Comparison of ENCODE assay signal across 12 mouse cellular contexts in the genomic region with DNA sequence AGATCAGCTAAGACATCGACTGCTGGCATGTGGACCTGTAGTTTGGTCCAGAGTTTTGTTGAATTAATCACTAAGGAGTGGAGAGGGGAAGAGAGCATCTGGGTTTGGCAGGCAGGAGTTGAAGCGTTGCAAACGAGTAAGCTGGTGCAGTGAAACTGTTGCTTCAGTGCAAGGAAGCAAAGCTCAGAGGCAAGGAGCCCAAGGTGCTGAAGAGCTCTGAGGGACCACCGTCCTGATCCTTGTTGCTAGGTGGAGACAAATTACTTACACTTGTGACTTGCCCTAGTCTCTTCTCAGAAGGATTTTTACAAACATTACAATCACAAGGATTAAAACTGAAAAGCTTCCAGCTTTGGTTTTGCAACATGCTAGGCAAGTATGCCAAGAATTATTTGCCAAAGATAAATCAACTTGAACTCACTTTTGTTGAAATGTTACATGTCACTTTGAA. TPM values are rescaled to one million over a fixed set of nuclear protein-coding genes. Genes with fewer than 3 reads are reported as not detected.
A peak's percentile ranks its signal among the peaks of the same experiment; 100 is the strongest.
DNase-seq lines count a peak whose midpoint lies in the region; ATAC-seq and TF ChIP-seq lines count a peak whose summit lies in the region.
"Had no signal": no experiment of that assay in that cellular context is flagged by ENCODE, and none has a peak within 500 bp of the region (broad histone marks: within the 10 kb centered on the region; RNA-seq: fewer than 3 reads in every experiment).

No protein-coding gene starts in this region.

- WGBS in forebrain, embryonic 16.5 days: 49% methylated on average over 4 of the region's 4 CpGs
- 60% methylated on average over 4 of the region's 4 CpGs for WGBS in forebrain, embryonic 13.5 days
- WGBS in midbrain, postnatal 0 days: 66% methylated on average over 4 of the region's 4 CpGs
- WGBS in midbrain, embryonic 13.5 days: 75% methylated on average over 4 of the region's 4 CpGs
- 20% methylated on average over 4 of the region's 4 CpGs for WGBS in stomach, postnatal 0 days
- WGBS in intestine, postnatal 0 days: 43% methylated on average over 4 of the region's 4 CpGs

- H3K4me1 ChIP-seq in forebrain, embryonic 16.5 days (replicated peaks; ENCODE audit: control insufficient read depth, insufficient read depth, low read length): no peaks in the 10 kb centered on the region; the same call in 1 of the 2 replicates
- 0 out of 2 replicates have a peak, but pooled peaks cover 3% of the 10 kb centered on the region for H3K4me1 ChIP-seq in forebrain, embryonic 13.5 days
- no peaks in the 10 kb centered on the region for H3K4me1 ChIP-seq in midbrain, postnatal 0 days (ENCODE audit: insufficient read depth, low read length)
- no peaks in the 10 kb centered on the region for H3K4me1 ChIP-seq in midbrain, embryonic 13.5 days (replicated peaks)
- H3K4me1 ChIP-seq in stomach, postnatal 0 days (replicated peaks; ENCODE audit: control insufficient read depth, insufficient read depth): no peaks in the 10 kb centered on the region
- no peaks in the 10 kb centered on the region for H3K4me1 ChIP-seq in intestine, postnatal 0 days (replicated peaks; ENCODE audit: control insufficient read depth, insufficient read depth, low read length)
- H3K4me1 ChIP-seq: embryonic facial prominence, embryonic 13.5 days had no signal

- H3K9ac ChIP-seq in forebrain, embryonic 16.5 days (replicated peaks; ENCODE audit: low read depth, low read length): no peak overlapping the region
- no peak overlapping the region for H3K9ac ChIP-seq in forebrain, embryonic 13.5 days
- H3K9ac ChIP-seq in midbrain, postnatal 0 days (replicated peaks; ENCODE audit: low read length, poor library complexity, severe bottlenecking): no peak overlapping the region
- no peak overlapping the region for H3K9ac ChIP-seq in midbrain, embryonic 13.5 days (replicated peaks)
- no peak overlapping the region for H3K9ac ChIP-seq in stomach, postnatal 0 days (ENCODE audit: low read length)
- H3K9ac ChIP-seq in intestine, postnatal 0 days (ENCODE audit: low read depth, low read length): no peak overlapping the region
- H3K9ac ChIP-seq: embryonic facial prominence, embryonic 13.5 days; liver, postnatal 0 days had no signal

- no peak overlapping the region for H3K4me3 ChIP-seq in forebrain, embryonic 16.5 days (replicated peaks; ENCODE audit: low read length)
- no peak overlapping the region for H3K4me3 ChIP-seq in forebrain, embryonic 13.5 days
- H3K4me3 ChIP-seq in midbrain, postnatal 0 days (ENCODE audit: low read depth, low read length): no peak overlapping the region
- H3K4me3 ChIP-seq in midbrain, embryonic 13.5 days (replicated peaks): no peak overlapping the region
- H3K4me3 ChIP-seq in stomach, postnatal 0 days (ENCODE audit: low read depth, low read length): no peak overlapping the region
- no peak overlapping the region for H3K4me3 ChIP-seq in intestine, postnatal 0 days (ENCODE audit: low read depth, low read length)
- H3K4me3 ChIP-seq: embryonic facial prominence, embryonic 13.5 days had no signal

- H3K36me3 ChIP-seq in forebrain, embryonic 16.5 days (ENCODE audit: control insufficient read depth, insufficient read depth): no peaks in the 10 kb centered on the region
- no peaks in the 10 kb centered on the region for H3K36me3 ChIP-seq in forebrain, embryonic 13.5 days (ENCODE audit: poor library complexity, severe bottlenecking)
- H3K36me3 ChIP-seq in midbrain, postnatal 0 days (ENCODE audit: insufficient read depth, low read length): no peaks in the 10 kb centered on the region
- H3K36me3 ChIP-seq in midbrain, embryonic 13.5 days: no peaks in the 10 kb centered on the region
- no peaks in the 10 kb centered on the region for H3K36me3 ChIP-seq in stomach, postnatal 0 days (ENCODE audit: control insufficient read depth, insufficient read depth, low read length)
- H3K36me3 ChIP-seq in intestine, postnatal 0 days (ENCODE audit: control insufficient read depth, insufficient read depth): no peaks in the 10 kb centered on the region
- H3K36me3 ChIP-seq: embryonic facial prominence, embryonic 13.5 days had no signal

- no peak for TF ChIP-seq EP300 in stomach, postnatal 0 days (optimal IDR thresholded peaks at IDR 0.05)

- H3K9me3 ChIP-seq in forebrain, embryonic 16.5 days (ENCODE audit: control insufficient read depth, low read length): no peaks in the 10 kb centered on the region
- H3K9me3 ChIP-seq in forebrain, embryonic 13.5 days (replicated peaks): no peaks in the 10 kb centered on the region
- no peaks in the 10 kb centered on the region for H3K9me3 ChIP-seq in midbrain, postnatal 0 days (ENCODE audit: low read length)
- no peaks in the 10 kb centered on the region for H3K9me3 ChIP-seq in midbrain, embryonic 13.5 days
- H3K9me3 ChIP-seq in stomach, postnatal 0 days (ENCODE audit: control insufficient read depth, low read length): no peaks in the 10 kb centered on the region
- H3K9me3 ChIP-seq in intestine, postnatal 0 days (ENCODE audit: control insufficient read depth): no peaks in the 10 kb centered on the region

- no peaks in the 10 kb centered on the region for H3K27me3 ChIP-seq in forebrain, embryonic 16.5 days (replicated peaks; ENCODE audit: control insufficient read depth, insufficient read depth, low read length)
- H3K27me3 ChIP-seq in forebrain, embryonic 13.5 days: no peaks in the 10 kb centered on the region
- no peaks in the 10 kb centered on the region for H3K27me3 ChIP-seq in midbrain, postnatal 0 days (ENCODE audit: insufficient read depth, low read length)
- no peaks in the 10 kb centered on the region for H3K27me3 ChIP-seq in midbrain, embryonic 13.5 days
- no peaks in the 10 kb centered on the region for H3K27me3 ChIP-seq in stomach, postnatal 0 days (ENCODE audit: control insufficient read depth, insufficient read depth, low read length)
- H3K27me3 ChIP-seq in intestine, postnatal 0 days (replicated peaks; ENCODE audit: control insufficient read depth, insufficient read depth, low read length): no peaks in the 10 kb centered on the region
- H3K27me3 ChIP-seq: embryonic facial prominence, embryonic 13.5 days had no signal

- no peak overlapping the region for H3K27ac ChIP-seq in forebrain, embryonic 16.5 days (ENCODE audit: low read length)
- H3K27ac ChIP-seq in forebrain, embryonic 13.5 days: no peak overlapping the region
- no peak overlapping the region for H3K27ac ChIP-seq in midbrain, postnatal 0 days (ENCODE audit: low read depth, low read length)
- H3K27ac ChIP-seq in midbrain, embryonic 13.5 days: no peak overlapping the region
- H3K27ac ChIP-seq in stomach, postnatal 0 days (replicated peaks): 0 out of 2 replicates have a peak overlapping the region, but pooled peaks have one; percentile 41
- H3K27ac ChIP-seq in intestine, postnatal 0 days (ENCODE audit: low read depth, low read length): no peak overlapping the region
- H3K27ac ChIP-seq: embryonic facial prominence, embryonic 13.5 days had no signal

- no peak overlapping the region for H3K4me2 ChIP-seq in forebrain, embryonic 16.5 days (ENCODE audit: low read length)
- no peak overlapping the region for H3K4me2 ChIP-seq in forebrain, embryonic 13.5 days
- no peak overlapping the region for H3K4me2 ChIP-seq in midbrain, postnatal 0 days (ENCODE audit: low read depth, low read length, poor library complexity, severe bottlenecking)
- no peak overlapping the region for H3K4me2 ChIP-seq in midbrain, embryonic 13.5 days (replicated peaks)
- no peak overlapping the region for H3K4me2 ChIP-seq in stomach, postnatal 0 days (replicated peaks; ENCODE audit: low read depth)
- no peak overlapping the region for H3K4me2 ChIP-seq in intestine, postnatal 0 days (replicated peaks; ENCODE audit: low read depth)
- H3K4me2 ChIP-seq: embryonic facial prominence, embryonic 13.5 days had no signal

- ATAC-seq in forebrain, embryonic 16.5 days: peak; percentile 43; the same call in 1 of the 2 replicates
- no peak for ATAC-seq in forebrain, embryonic 13.5 days
- no peak for ATAC-seq in midbrain, postnatal 0 days (ENCODE audit: low FRiP score)
- ATAC-seq in midbrain, embryonic 13.5 days: no peak
- no peak for ATAC-seq in stomach, postnatal 0 days (ENCODE audit: low FRiP score, low TSS enrichment)
- no peak for ATAC-seq in intestine, postnatal 0 days
- ATAC-seq: CD4-positive, CD25-positive, alpha-beta regulatory T cell, adult 4 months; liver, postnatal 0 days had no signal

- peak; percentile 9 for DNase-seq in midbrain, postnatal 0 days (ENCODE audit: low spot score)
- DNase-seq in gastrocnemius, postnatal 25 days: peak; percentile 54
- DNase-seq in stomach, postnatal 0 days (ENCODE audit: low spot score): no peak
- no peak for DNase-seq in frontal cortex, postnatal 10 days (ENCODE audit: low spot score in 2 of 2)
- DNase-seq: cerebellum, adult 11-12 months; liver, postnatal 0 days had no signal

- no peak for TF ChIP-seq CTCF in midbrain, postnatal 0 days (IDR thresholded peaks at IDR 0.05)
- TF ChIP-seq CTCF in stomach, postnatal 0 days (IDR thresholded peaks at IDR 0.05; ENCODE audit: low read depth): no peak
- TF ChIP-seq CTCF in intestine, postnatal 0 days (IDR thresholded peaks at IDR 0.05; ENCODE audit: low read depth): no peak

RNA-seq across cellular contexts. Expression of a gene that starts 36.6 kb away (rescaled TPM):
- polyA plus RNA-seq in forebrain, embryonic 16.5 days (2015; fragmentation: Nextera tagmentation; extraction: Ambion mirVana): 19.9 and 21.5 TPM in 2 replicates
- 8.6 and 9.7 TPM in 2 replicates for polyA plus RNA-seq in forebrain, embryonic 13.5 days (2015; fragmentation: Nextera tagmentation; extraction: Ambion mirVana)
- total RNA-seq in midbrain, postnatal 0 days (2014; rRNA removed): 50.4 and 51.4 TPM in 2 replicates
- polyA plus RNA-seq in midbrain, postnatal 0 days (2015; fragmentation: Nextera tagmentation; extraction: Ambion mirVana): 22.9 and 25.6 TPM in 2 replicates
- polyA plus RNA-seq in midbrain, embryonic 13.5 days (2015; fragmentation: Nextera tagmentation; extraction: Ambion mirVana): 11.9 and 14.8 TPM in 2 replicates
- 1 to 10 TPM; 4.1 to 4.8 TPM for total RNA-seq in gastrocnemius, postnatal 25 days (2021)
- polyA plus RNA-seq in stomach, postnatal 0 days (2015; fragmentation: Nextera tagmentation; extraction: Ambion mirVana): 10.3 and 11.7 TPM in 2 replicates
- polyA plus RNA-seq in intestine, postnatal 0 days (2015; fragmentation: Nextera tagmentation; extraction: Ambion mirVana): 8.3 and 9.7 TPM in 2 replicates

Comparison
In these comparisons a context has a peak if more than half of its experiments do, and no peak if none do; other contexts are left out.
1. DNase-seq: peak in midbrain, postnatal 0 days (single experiment) and gastrocnemius, postnatal 25 days (single experiment); none in stomach, postnatal 0 days (single experiment) and frontal cortex, postnatal 10 days (0 of 2).